Mouse (Mus musculus) hindbrain, embryonic 13.5 days (tissue): ENCODE measurements at regions not wholly inside any gene's neighbourhood (a gene's known extent, or its start where the extent isn't known, plus 50 kb on each side); places are given as distances from the start of the nearest gene placed in this dataset.
A peak's percentile ranks its signal among the peaks of the same experiment; 100 is the strongest.
"Not testable (repeated sequence)": the region's sequence is repeated elsewhere in the genome, so short reads cannot be mapped to it uniquely, and the experiment has no call there.

Source experiments
- ATAC-seq: fragments of 200-750 bp; cut with Nextera tagmentation; 2 replicates; pipeline ENCODE4 v1.8.0; 2017; ENCODE audit warnings: moderate TSS enrichment; ENCODE audit not compliant: low FRiP score
- H3K27ac ChIP-seq: fragments of 300-500 bp; sonication (generic); 2 replicates; pipeline ENCODE4 v1.5.1; 2015; ENCODE audit warnings: inconsistent platforms, mild to moderate bottlenecking, moderate library complexity
- H3K27me3 ChIP-seq: fragments of 300-500 bp; sonication (generic); 2 replicates; pipeline ENCODE4 v1.6.1; 2015; ENCODE audit warnings: mild to moderate bottlenecking, inconsistent platforms
- H3K36me3 ChIP-seq: fragments of 300-500 bp; sonication (generic); 2 replicates; pipeline ENCODE4 v1.6.1; 2015; ENCODE audit warnings: mild to moderate bottlenecking, inconsistent platforms
- H3K4me1 ChIP-seq: fragments of 300-500 bp; sonication (generic); replicated peaks from 2 replicates; pipeline ENCODE4 v1.6.1; 2015; ENCODE audit warnings: inconsistent platforms
- H3K4me2 ChIP-seq: fragments of 300-500 bp; sonication (generic); 2 replicates; pipeline ENCODE4 v1.6.1; 2015; ENCODE audit warnings: inconsistent platforms, mild to moderate bottlenecking, moderate library complexity
- H3K4me3 ChIP-seq: fragments of 300-500 bp; sonication (generic); 2 replicates; pipeline ENCODE4 v1.5.1; 2015; ENCODE audit warnings: mild to moderate bottlenecking, inconsistent platforms
- H3K9ac ChIP-seq: fragments of 300-500 bp; sonication (generic); 2 replicates; pipeline ENCODE4 v1.6.1; 2015; ENCODE audit warnings: mild to moderate bottlenecking, inconsistent platforms
- H3K9me3 ChIP-seq: fragments of 300-500 bp; sonication (generic); 2 replicates; pipeline ENCODE4 v1.6.1; 2016; ENCODE audit warnings: inconsistent platforms
- WGBS: fragments of 180-500 bp; shearing (Covaris S2); methylation state at CpG from one replicate; pipeline ENCODE4 v1.1.7; 2015; 5-methylcytosine and 5-hydroxymethylcytosine counted together

DNA sequence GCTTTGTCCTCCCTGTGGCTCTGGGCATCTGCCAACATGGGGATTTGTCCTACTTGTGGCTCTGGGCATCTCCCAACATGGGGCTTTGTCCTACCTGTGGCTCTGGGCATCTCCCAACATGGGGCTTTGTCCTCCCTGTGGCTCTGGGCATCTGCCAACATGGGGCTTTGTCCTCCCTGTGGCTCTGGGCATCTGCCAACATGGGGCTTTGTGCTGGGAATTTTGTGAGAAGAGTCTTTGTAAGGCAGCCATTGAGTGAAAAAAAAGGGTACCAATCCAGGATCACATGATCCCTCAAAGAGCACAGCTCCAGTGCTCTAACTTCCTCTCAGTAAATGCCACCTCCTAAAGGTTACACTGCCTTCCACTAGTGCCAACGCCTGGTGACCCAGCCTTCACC lies 105.2 kb upstream of the Kcnk2 start:
- ATAC-seq, H3K4me3 ChIP-seq, H3K9ac ChIP-seq, H3K4me1 ChIP-seq, H3K36me3 ChIP-seq, H3K27me3 ChIP-seq, H3K4me2 ChIP-seq, H3K27ac ChIP-seq: not testable (repeated sequence)
- H3K9me3 ChIP-seq, result peaks cover 20% of the 10 kb centered on the region
- 92% methylated on average over 1 of the region's 1 CpGs for WGBS

- Histone ChIP-seq H3K27ac (no peak overlapping the region), H3K36me3 (no peaks in the 10 kb centered on the region), H3K9me3 (no peaks in the 10 kb centered on the region), H3K27me3 (no peaks in the 10 kb centered on the region), H3K4me2 (no peak overlapping the region), H3K9ac (no peak overlapping the region), H3K4me1 (peaks cover 13% of the 10 kb centered on the region), H3K4me3 (no peak overlapping the region)
- ATAC-seq, result no peak
- WGBS, result 85% methylated on average over 3 of the region's 3 CpGs
Observed at GRCm38 (mm10) chr1:189499703-189500102, 97.6 kb upstream of the Kcnk2 start.

DNA sequence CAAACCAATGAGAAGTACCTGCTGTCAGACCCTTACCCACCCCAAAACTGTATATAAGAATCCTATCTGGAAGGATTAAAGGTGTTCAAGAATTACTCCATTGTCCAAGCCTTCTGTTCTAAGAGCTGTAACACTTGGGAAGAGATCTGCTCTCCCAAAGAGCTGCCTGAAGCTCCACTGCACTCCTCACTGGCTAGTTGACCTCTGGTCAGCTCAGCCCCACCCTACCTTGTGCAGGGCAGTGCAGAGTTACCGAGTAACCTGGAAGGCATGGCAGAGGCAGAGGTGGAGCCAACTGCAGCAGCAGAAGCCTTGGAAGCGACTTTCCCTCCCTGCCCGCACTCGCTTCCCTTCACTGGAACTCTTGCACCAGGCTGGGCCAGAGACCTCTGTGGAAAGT lies 97.1 kb upstream of the Kcnk2 start:
- H3K27ac ChIP-seq, result no peak overlapping the region
- no peak overlapping the region for H3K9ac ChIP-seq
- H3K9me3 ChIP-seq, result no peaks in the 10 kb centered on the region
- peaks cover 17% of the 10 kb centered on the region for H3K4me1 ChIP-seq
- no peak overlapping the region for H3K4me2 ChIP-seq
- no peak overlapping the region for H3K4me3 ChIP-seq
- H3K36me3 ChIP-seq, result no peaks in the 10 kb centered on the region
- no peaks in the 10 kb centered on the region for H3K27me3 ChIP-seq
- ATAC-seq, result no peak
- 65% methylated on average over 4 of the region's 4 CpGs for WGBS

DNA sequence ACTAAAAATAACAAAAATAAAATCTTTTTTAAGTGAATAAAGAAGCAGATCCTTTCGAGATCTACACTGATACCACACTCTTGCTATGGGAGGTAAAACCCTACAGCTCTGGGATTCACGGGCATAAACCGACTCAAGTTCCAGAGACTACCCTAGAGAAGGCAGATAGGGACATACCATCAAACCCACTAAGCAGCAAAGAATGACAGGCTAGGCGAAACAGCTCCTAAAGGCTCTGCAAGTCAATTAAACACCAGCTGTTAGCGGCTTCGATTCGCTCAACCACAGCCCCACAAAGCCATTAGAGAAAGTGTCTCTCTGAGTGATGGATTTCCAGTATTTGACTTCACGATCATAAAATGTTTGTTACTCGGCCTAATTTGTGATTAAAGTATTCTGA lies 95.0 kb upstream of the Kcnk2 start:
- Histone ChIP-seq H3K4me3 (no peak overlapping the region), H3K27ac (peak overlapping the region; percentile 8; the same call in 1 of the 2 replicates), H3K9me3 (no peaks in the 10 kb centered on the region), H3K4me2 (no peak overlapping the region), H3K27me3 (no peaks in the 10 kb centered on the region), H3K9ac (no peak overlapping the region), H3K4me1 (peaks cover 19% of the 10 kb centered on the region), H3K36me3 (no peaks in the 10 kb centered on the region)
- no peak for ATAC-seq
- 67% methylated on average over 9 of the region's 9 CpGs for WGBS

DNA sequence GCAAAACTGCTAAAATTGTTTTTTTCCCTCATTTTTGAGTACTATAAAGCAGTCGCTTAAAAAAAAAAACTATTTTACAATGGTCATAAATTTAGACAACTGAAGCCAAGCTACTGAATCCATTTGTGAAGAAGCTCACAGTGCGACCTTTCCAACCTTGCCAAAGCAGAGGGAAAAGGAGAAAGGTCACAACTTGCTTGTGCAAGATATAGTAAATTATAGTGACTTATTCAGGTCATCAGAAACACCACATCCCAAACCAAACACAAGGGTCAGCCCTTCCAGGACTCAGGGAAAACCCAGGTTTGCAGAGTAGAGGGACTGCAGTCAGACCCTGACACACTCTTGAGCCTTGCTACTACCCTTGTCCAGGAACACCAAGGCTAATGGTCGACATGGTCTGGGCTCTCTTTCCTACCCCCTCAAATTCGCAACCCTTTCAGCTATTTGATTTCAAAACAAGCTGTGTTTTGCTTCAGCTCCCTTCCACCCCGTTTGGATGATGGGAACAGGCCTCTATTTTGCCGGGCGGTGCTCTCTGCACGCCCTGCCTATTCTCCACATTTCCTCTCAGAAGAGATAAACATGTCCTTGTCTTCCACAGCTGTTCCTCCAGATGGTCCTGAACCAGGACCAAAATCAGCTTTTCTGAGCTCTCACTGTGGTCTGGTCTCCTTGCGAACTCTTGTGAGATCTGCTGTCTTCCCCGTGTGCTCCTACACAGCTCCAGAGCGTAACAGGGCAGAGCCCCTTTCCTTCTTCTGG lies 93.5 kb upstream of the Kcnk2 start:
- Histone ChIP-seq H3K9ac (no peak overlapping the region), H3K4me2 (no peak overlapping the region), H3K36me3 (no peaks in the 10 kb centered on the region), H3K27ac (no peak overlapping the region), H3K4me3 (no peak overlapping the region), H3K4me1 (peaks cover 19% of the 10 kb centered on the region), H3K9me3 (no peaks in the 10 kb centered on the region), H3K27me3 (no peaks in the 10 kb centered on the region)
- WGBS, result 85% methylated on average over 11 of the region's 11 CpGs
- no peak for ATAC-seq

- peaks cover 19% of the 10 kb centered on the region for H3K4me1 ChIP-seq
- H3K4me2 ChIP-seq, result no peak overlapping the region
- H3K4me3 ChIP-seq, result no peak overlapping the region
- H3K27me3 ChIP-seq, result no peaks in the 10 kb centered on the region
- ATAC-seq, result no peak
- H3K27ac ChIP-seq, result no peak overlapping the region
- H3K9ac ChIP-seq, result no peak overlapping the region
- H3K9me3 ChIP-seq, result no peaks in the 10 kb centered on the region
- 20% methylated on average over 11 of the region's 11 CpGs for WGBS
- H3K36me3 ChIP-seq, result no peaks in the 10 kb centered on the region
Observed at GRCm38 (mm10) chr1:189494896-189495295, 92.8 kb upstream of the Kcnk2 start.

DNA sequence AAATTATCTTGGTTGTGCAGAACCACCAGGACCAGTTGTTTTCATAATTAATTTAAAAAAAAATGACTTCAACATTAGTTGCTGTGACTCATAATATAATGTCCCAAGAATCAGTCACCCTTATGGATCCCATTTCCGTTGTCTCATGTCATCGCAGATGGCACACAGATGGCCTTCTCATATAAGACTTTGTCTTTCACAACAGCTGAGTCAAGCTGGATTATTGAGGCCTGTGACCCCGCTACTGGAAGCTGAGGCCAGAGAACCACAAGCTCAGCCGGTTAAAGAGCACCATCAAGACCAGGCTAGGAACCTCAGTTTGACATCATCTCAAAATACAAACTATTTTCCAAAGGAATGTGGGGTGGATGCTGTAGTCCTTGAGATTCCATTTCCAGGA lies 83.3 kb upstream of the Kcnk2 start:
- H3K4me2 ChIP-seq, result no peak overlapping the region
- whole genome bisulfite sequencing, result 94% methylated on average over 4 of the region's 4 CpGs
- no peaks in the 10 kb centered on the region for H3K27me3 ChIP-seq
- no peaks in the 10 kb centered on the region for H3K4me1 ChIP-seq
- H3K9ac ChIP-seq, result no peak overlapping the region
- no peak overlapping the region for H3K4me3 ChIP-seq
- no peak for ATAC-seq
- H3K36me3 ChIP-seq, result no peaks in the 10 kb centered on the region
- no peak overlapping the region for H3K27ac ChIP-seq
- H3K9me3 ChIP-seq, result no peaks in the 10 kb centered on the region

DNA sequence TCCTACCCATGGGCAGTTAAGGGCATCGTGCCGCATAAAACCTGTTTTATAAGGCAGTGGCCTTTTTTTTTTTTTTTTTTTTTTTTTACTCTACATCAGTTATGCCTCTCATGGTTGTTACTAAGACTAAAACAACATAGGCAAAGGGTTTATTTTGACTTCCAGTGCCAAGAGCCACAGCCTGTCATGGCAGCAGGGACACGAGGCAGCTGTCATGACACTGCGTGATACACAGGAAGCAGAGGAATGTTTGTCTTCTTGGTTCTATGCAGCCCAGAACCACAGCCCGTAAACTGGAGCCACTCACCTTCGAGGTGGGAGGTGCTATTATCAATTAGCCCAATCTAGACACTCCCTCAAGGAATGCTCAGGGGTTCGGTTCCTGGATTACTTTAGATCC lies 81.3 kb upstream of the Kcnk2 start:
- Histone ChIP-seq H3K4me2 (no peak overlapping the region), H3K36me3 (no peaks in the 10 kb centered on the region), H3K9ac (no peak overlapping the region), H3K27me3 (no peaks in the 10 kb centered on the region), H3K4me3 (no peak overlapping the region), H3K9me3 (no peaks in the 10 kb centered on the region), H3K27ac (no peak overlapping the region), H3K4me1 (no peaks in the 10 kb centered on the region)
- WGBS, result 90% methylated on average over 7 of the region's 7 CpGs
- no peak for ATAC-seq

DNA sequence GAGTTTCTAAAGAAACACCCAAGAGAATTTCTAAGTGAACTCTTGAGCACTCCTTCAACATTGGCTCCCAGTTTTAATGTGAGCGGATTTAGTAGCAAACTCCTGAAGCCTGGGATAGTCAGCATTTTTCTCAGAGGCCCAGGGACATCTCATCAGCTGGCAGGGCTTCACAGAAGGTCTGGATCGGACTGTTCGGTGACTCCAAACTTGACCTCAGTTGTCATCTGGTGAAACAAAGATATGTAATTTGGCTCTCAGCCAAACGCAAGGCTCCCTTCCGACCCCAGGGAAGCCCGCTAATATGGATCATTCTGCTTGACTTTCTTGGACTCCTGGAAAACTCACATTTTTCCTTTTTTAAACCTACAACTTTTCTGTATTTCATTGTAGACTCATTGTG lies 76.0 kb upstream of the Kcnk2 start:
- no peaks in the 10 kb centered on the region for H3K9me3 ChIP-seq
- H3K4me3 ChIP-seq, result no peak overlapping the region
- H3K27me3 ChIP-seq, result no peaks in the 10 kb centered on the region
- no peaks in the 10 kb centered on the region for H3K4me1 ChIP-seq
- no peak for ATAC-seq
- no peak overlapping the region for H3K4me2 ChIP-seq
- no peak overlapping the region for H3K27ac ChIP-seq
- H3K9ac ChIP-seq, result no peak overlapping the region
- 78% methylated on average over 6 of the region's 6 CpGs for whole genome bisulfite sequencing
- no peaks in the 10 kb centered on the region for H3K36me3 ChIP-seq

- Histone ChIP-seq H3K9ac (no peak overlapping the region), H3K4me1 (no peaks in the 10 kb centered on the region), H3K9me3 (no peaks in the 10 kb centered on the region), H3K27ac (no peak overlapping the region), H3K27me3 (no peaks in the 10 kb centered on the region), H3K36me3 (no peaks in the 10 kb centered on the region), H3K4me3 (no peak overlapping the region), H3K4me2 (no peak overlapping the region)
- no peak for ATAC-seq
- 89% methylated on average over 14 of the region's 14 CpGs for WGBS
Observed at GRCm38 (mm10) chr1:189476796-189477195, 74.7 kb upstream of the Kcnk2 start.

- no peak overlapping the region for H3K4me2 ChIP-seq
- WGBS, result 82% methylated on average over 4 of the region's 4 CpGs
- no peaks in the 10 kb centered on the region for H3K9me3 ChIP-seq
- H3K4me3 ChIP-seq, result no peak overlapping the region
- no peaks in the 10 kb centered on the region for H3K27me3 ChIP-seq
- H3K9ac ChIP-seq, result no peak overlapping the region
- no peaks in the 10 kb centered on the region for H3K4me1 ChIP-seq
- H3K36me3 ChIP-seq, result no peaks in the 10 kb centered on the region
- no peak overlapping the region for H3K27ac ChIP-seq
- ATAC-seq, result no peak
Observed at GRCm38 (mm10) chr1:189473071-189473470, 71.0 kb upstream of the Kcnk2 start.

- no peak overlapping the region for H3K9ac ChIP-seq
- WGBS, result 49% methylated on average over 3 of the region's 3 CpGs
- no peak for ATAC-seq
Observed at GRCm38 (mm10) chr1:189458421-189458820, 56.3 kb upstream of the Kcnk2 start.

More at GRCm38 (mm10) chr1:189458421-189458820, 56.3 kb upstream of the Kcnk2 start:
- H3K27ac ChIP-seq, result no peak overlapping the region
- H3K4me3 ChIP-seq, result no peak overlapping the region
- no peaks in the 10 kb centered on the region for H3K9me3 ChIP-seq
- H3K36me3 ChIP-seq, result no peaks in the 10 kb centered on the region
- H3K4me2 ChIP-seq, result no peak overlapping the region
- no peaks in the 10 kb centered on the region for H3K27me3 ChIP-seq
- no peaks in the 10 kb centered on the region for H3K4me1 ChIP-seq
